Mouse (Mus musculus) retina, adult 2 months (tissue): Measurements from ENCODE around the gene Utrn.

Source experiments
- DNase-seq: peaks from one replicate; pipeline ENCODE4 v3.0.0-alpha.2; 2012; ENCODE audit warnings: low read depth, low spot score

Gene Utrn

GRCm38 (mm10) chr10:12444122-12444521 is 425.0 kb downstream of the Utrn start:
- DNase-seq = no peak

GRCm38 (mm10) chr10:12433161-12433560 is 436.0 kb downstream of the Utrn start:
- DNase-seq = no peak

- no peak for DNase-seq
Measured at GRCm38 (mm10) chr10:12430399-12430798, 438.8 kb downstream of the Utrn start.

- no peak for DNase-seq
Measured at GRCm38 (mm10) chr10:12426866-12427265, 442.3 kb downstream of the Utrn start.

GRCm38 (mm10) chr10:12424944-12425343 is 444.2 kb downstream of the Utrn start:
- no peak for DNase-seq

GRCm38 (mm10) chr10:12423994-12424725 is 445.0 kb downstream of the Utrn start:
- no peak for DNase-seq

- DNase-seq = no peak
Measured at GRCm38 (mm10) chr10:12414967-12415366, 454.2 kb downstream of the Utrn start.

GRCm38 (mm10) chr10:12406338-12407110 is 462.6 kb downstream of the Utrn start:
- no peak for DNase-seq

- DNase-seq = no peak
Measured at GRCm38 (mm10) chr10:12399450-12399849, 469.7 kb downstream of the Utrn start.

GRCm38 (mm10) chr10:12380139-12380538 is 489.0 kb downstream of the Utrn start:
- DNase-seq = no peak

GRCm38 (mm10) chr10:12379123-12379522 is 490.0 kb downstream of the Utrn start:
- DNase-seq = no peak

- no peak for DNase-seq
Measured at GRCm38 (mm10) chr10:12377727-12378126, 491.4 kb downstream of the Utrn start.

GRCm38 (mm10) chr10:12376015-12376414 is 493.1 kb downstream of the Utrn start:
- DNase-seq = no peak

GRCm38 (mm10) chr10:12374741-12375140 is 494.4 kb downstream of the Utrn start:
- no peak for DNase-seq

GRCm38 (mm10) chr10:12354556-12354955 is 514.6 kb downstream of the Utrn start:
- DNase-seq = no peak

- DNase-seq = no peak
Measured at GRCm38 (mm10) chr10:12354106-12354505, 515.1 kb downstream of the Utrn start.

GRCm38 (mm10) chr10:12339704-12340558 is 529.2 kb downstream of the Utrn start:
- no peak for DNase-seq

GRCm38 (mm10) chr10:12339005-12339703 is 530.0 kb downstream of the Utrn start:
- no peak for DNase-seq
